Mouse (Mus musculus) CH12.LX (cell line): Measurements from ENCODE around the gene Spen. TPM values are rescaled to one million over a fixed set of nuclear protein-coding genes. Genes with fewer than 3 reads are reported as not detected.

Source experiments
- DNase-seq: peaks from one replicate; pipeline ENCODE4 v3.0.0-alpha.2; 2013; ENCODE audit errors: extremely low read depth
- H3K27ac ChIP-seq: 2 replicates; pipeline ENCODE4 v1.5.1; 2012; ENCODE audit warnings: low read depth, mild to moderate bottlenecking, control low read depth, moderate library complexity; ENCODE audit not compliant: insufficient read depth
- H3K27me3 ChIP-seq: replicated peaks from 2 replicates; pipeline ENCODE3; 2012; ENCODE audit warnings: inconsistent platforms
- H3K36me3 ChIP-seq, 2 experiments: replicated peaks in 1 of 2; 2 replicates each; pipeline versions ENCODE3 to v1.6.1; 2012; ENCODE audit warnings: inconsistent platforms in 1 of 2, low read length in 1 of 2, mild to moderate bottlenecking in 1 of 2, mixed read lengths in 1 of 2, moderate library complexity in 1 of 2; ENCODE audit not compliant: control insufficient read depth in 1 of 2, insufficient read depth in 1 of 2
- H3K4me1 ChIP-seq, 2 experiments: 2 replicates each; pipeline ENCODE4 v1.6.1; 2012; ENCODE audit warnings: inconsistent platforms in 1 of 2, moderate library complexity in 1 of 2; ENCODE audit not compliant: insufficient read depth in 2 of 2, control insufficient read depth in 1 of 2
- H3K4me2 ChIP-seq: 2 replicates; pipeline ENCODE4 v1.6.1; 2012; ENCODE audit warnings: low read depth, mild to moderate bottlenecking, control low read depth; ENCODE audit not compliant: poor library complexity, insufficient read depth, severe bottlenecking
- H3K4me3 ChIP-seq, 3 experiments: fragments of 150-350 bp in 1 of 3; sonication (generic) in 1 of 3; replicated peaks in 1 of 3; 2 replicates each; pipeline versions ENCODE3 to v1.5.1; 2011 to 2012; ENCODE audit warnings: low read depth in 2 of 3, low read length in 2 of 3, mild to moderate bottlenecking in 2 of 3, moderate library complexity in 2 of 3, control low read depth in 1 of 3, improper control_type of control experiment in 1 of 3, inconsistent platforms in 1 of 3, mixed read lengths in 1 of 3; ENCODE audit not compliant: poor library complexity in 1 of 3
- H3K79me2 ChIP-seq: replicated peaks from 2 replicates; pipeline ENCODE4 v1.6.1; 2012; ENCODE audit warnings: mild to moderate bottlenecking, moderate library complexity; ENCODE audit not compliant: control insufficient read depth, poor library complexity, insufficient read depth, severe bottlenecking; ENCODE audit errors: extremely low read depth
- H3K9ac ChIP-seq: 2 replicates; pipeline ENCODE4 v1.6.1; 2012; ENCODE audit warnings: low read depth, mild to moderate bottlenecking, control low read depth, moderate library complexity; ENCODE audit not compliant: insufficient read depth
- H3K9me3 ChIP-seq: replicated peaks from 2 replicates; pipeline ENCODE3; 2012; ENCODE audit warnings: low read length, inconsistent platforms, mixed read lengths
- BHLHE40 ChIP-seq: IDR thresholded peaks from 2 replicates; pipeline ENCODE4 v1.6.1; 2011; ENCODE audit warnings: mild to moderate bottlenecking, low read depth, low read length, improper control_type of control experiment
- CHD1 ChIP-seq: IDR thresholded peaks from 2 replicates; pipeline ENCODE4 v1.6.1; 2012; ENCODE audit warnings: low read depth, low read length, improper control_type of control experiment, inconsistent platforms
- CHD2 ChIP-seq: IDR thresholded peaks from 2 replicates; pipeline ENCODE4 v1.6.1; 2011; ENCODE audit warnings: low read length, improper control_type of control experiment
- E2F4 ChIP-seq: IDR thresholded peaks from 2 replicates; pipeline ENCODE4 v1.6.1; 2011; ENCODE audit warnings: low read depth, low read length, improper control_type of control experiment; ENCODE audit not compliant: insufficient replicate concordance
- ELF1 ChIP-seq: IDR thresholded peaks from 2 replicates; pipeline ENCODE4 v1.6.1; 2014; ENCODE audit warnings: low read depth, mild to moderate bottlenecking, inconsistent platforms, low read length, improper control_type of control experiment
- EP300 ChIP-seq: IDR thresholded peaks from 2 replicates; pipeline ENCODE4 v1.6.1; 2011; ENCODE audit warnings: low read length, improper control_type of control experiment
- ETS1 ChIP-seq: conservative IDR thresholded peaks from 2 replicates; pipeline ENCODE4 v1.6.1; 2012; ENCODE audit warnings: low read depth, mild to moderate bottlenecking, inconsistent platforms, low read length, improper control_type of control experiment, moderate library complexity
- GABPA ChIP-seq: IDR thresholded peaks from 2 replicates; pipeline ENCODE4 v1.6.1; 2012; ENCODE audit warnings: low read depth, low read length, improper control_type of control experiment, inconsistent platforms; ENCODE audit not compliant: insufficient replicate concordance
- JUN ChIP-seq: IDR thresholded peaks from 2 replicates; pipeline ENCODE4 v1.6.1; 2011; ENCODE audit warnings: low read depth, mild to moderate bottlenecking, low read length, improper control_type of control experiment, moderate library complexity; ENCODE audit not compliant: insufficient read depth
- JUND ChIP-seq: conservative IDR thresholded peaks from 2 replicates; pipeline ENCODE4 v1.6.1; 2011; ENCODE audit warnings: low read depth, low read length, improper control_type of control experiment
- KAT2A ChIP-seq: IDR thresholded peaks from 2 replicates; pipeline ENCODE4 v1.6.1; 2012; ENCODE audit warnings: low read length, improper control_type of control experiment, inconsistent platforms; ENCODE audit not compliant: insufficient replicate concordance
- MAFK ChIP-seq: IDR thresholded peaks from 2 replicates; pipeline ENCODE4 v1.6.1; 2011; ENCODE audit warnings: low read length, improper control_type of control experiment; ENCODE audit not compliant: insufficient replicate concordance
- MAX ChIP-seq: IDR thresholded peaks from 2 replicates; pipeline ENCODE4 v1.6.1; 2011; ENCODE audit warnings: low read length, improper control_type of control experiment
- MAZ ChIP-seq: IDR thresholded peaks from 2 replicates; pipeline ENCODE4 v1.6.1; 2012; ENCODE audit warnings: low read depth, mild to moderate bottlenecking, inconsistent platforms, low read length, improper control_type of control experiment, moderate library complexity
- MEF2A ChIP-seq: IDR thresholded peaks from 2 replicates; pipeline ENCODE4 v1.6.1; 2014; ENCODE audit warnings: low read depth, mild to moderate bottlenecking, inconsistent platforms, low read length, improper control_type of control experiment, borderline replicate concordance
- MXI1 ChIP-seq: IDR thresholded peaks from 2 replicates; pipeline ENCODE4 v1.6.1; 2011; ENCODE audit warnings: mild to moderate bottlenecking, low read depth, low read length, improper control_type of control experiment
- NELFE ChIP-seq: IDR thresholded peaks from 2 replicates; pipeline ENCODE4 v1.6.1; 2011; ENCODE audit warnings: low read depth, low read length, improper control_type of control experiment
- RAD21 ChIP-seq: IDR thresholded peaks from 2 replicates; pipeline ENCODE4 v1.6.1; 2011; ENCODE audit warnings: low read depth, mild to moderate bottlenecking, low read length, improper control_type of control experiment, moderate library complexity
- RCOR1 ChIP-seq: conservative IDR thresholded peaks from 2 replicates; pipeline ENCODE4 v1.6.1; 2012; ENCODE audit warnings: low read depth, mild to moderate bottlenecking, inconsistent platforms, low read length, improper control_type of control experiment
- SIN3A ChIP-seq: IDR thresholded peaks from 2 replicates; pipeline ENCODE4 v1.6.1; 2012; ENCODE audit warnings: low read length, improper control_type of control experiment, inconsistent platforms
- SMC3 ChIP-seq: IDR thresholded peaks from 2 replicates; pipeline ENCODE4 v1.6.1; 2011; ENCODE audit warnings: low read depth, low read length, improper control_type of control experiment
- TBP ChIP-seq: conservative IDR thresholded peaks from 2 replicates; pipeline ENCODE4 v1.6.1; 2011; ENCODE audit warnings: low read depth, low read length, improper control_type of control experiment
- TCF12 ChIP-seq: IDR thresholded peaks from 2 replicates; pipeline ENCODE4 v1.6.1; 2014; ENCODE audit warnings: low read depth, mild to moderate bottlenecking, inconsistent platforms, low read length, improper control_type of control experiment
- USF2 ChIP-seq: conservative IDR thresholded peaks from 2 replicates; pipeline ENCODE4 v1.6.1; 2011; ENCODE audit warnings: low read depth, low read length, improper control_type of control experiment
- ZC3H11A ChIP-seq: IDR thresholded peaks from 2 replicates; pipeline ENCODE4 v1.6.1; 2012; ENCODE audit warnings: low read depth, mild to moderate bottlenecking, inconsistent platforms, low read length, improper control_type of control experiment
- ZKSCAN1 ChIP-seq: IDR thresholded peaks from 2 replicates; pipeline ENCODE4 v1.6.1; 2012; ENCODE audit warnings: low read depth, inconsistent platforms, low read length, improper control_type of control experiment, borderline replicate concordance
- ZNF384 ChIP-seq: IDR thresholded peaks from 2 replicates; pipeline ENCODE4 v1.6.1; 2012; ENCODE audit warnings: low read depth, low read length, improper control_type of control experiment, inconsistent platforms
- dilution Hi-C: fragments of 300-500 bp; cut with MboI; formaldehyde crosslinking; loops from 2 replicates; pipeline ENCODE4 v1.14.3; 2020; ENCODE audit warnings: low sequenced_read_pairs; ENCODE audit not compliant: extremely low pct_unique_long_range_greater_than_20kb, extremely low pct_ligation_motif_present
- in situ Hi-C: fragments of 300-500 bp; cut with MboI; formaldehyde crosslinking; loops from 3 replicates; pipeline ENCODE4 v1.14.3; 2019; ENCODE audit warnings: low sequenced_read_pairs, low pct_ligation_motif_present, low pct_unique_long_range_greater_than_20kb, mixed read lengths
- polyA plus RNA-seq: library from polyadenylated mRNA; unstranded; fragments of >175 nt; gene quantifications from 2 replicates; pipeline ENCODE4 v1.2.1, GENCODE M21; 2012; ENCODE audit warnings: low read depth; ENCODE audit not compliant: insufficient read length
- total RNA-seq, 2 experiments: library from RNA; depleted of rRNA; stranded (reverse); fragments of 300-350 nt in 1 of 2; fragments of >200 nt in 1 of 2; gene quantifications; 2 replicates each; pipeline ENCODE4 v1.2.3; 2012 to 2014

Spen gene
- total and polyA plus RNA-seq, 3 experiments: 4.0 to 21.6 (median 10.2) TPM

DNA sequence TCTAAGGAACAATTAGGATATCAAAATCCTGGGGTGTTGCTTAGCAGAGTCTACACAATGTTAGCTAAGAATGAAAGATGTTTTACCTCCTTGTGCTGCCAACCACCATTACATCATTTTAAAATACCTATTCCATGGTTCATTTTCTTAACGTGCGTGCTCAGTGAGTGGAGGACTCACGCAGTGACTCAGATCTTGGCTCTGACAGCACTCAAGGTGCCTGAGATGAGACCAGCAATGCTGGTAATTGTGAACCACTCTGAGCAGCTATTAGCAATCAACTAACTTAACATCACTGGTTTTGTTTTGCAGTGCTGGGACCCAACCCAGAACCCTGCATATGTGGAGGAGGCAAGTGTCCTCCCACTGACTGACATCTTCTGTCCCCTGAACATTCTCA, 20.0 kb downstream of the Spen start:
- in situ Hi-C loops: no loop called here
- H3K36me3 ChIP-seq: peaks cover 43 to 83% of the 10 kb centered on the region in 2 experiments
- H3K9ac ChIP-seq: no peak overlapping the region
- no peak overlapping the region for H3K4me2 ChIP-seq
- H3K4me1 ChIP-seq: peaks cover 4 to 5% of the 10 kb centered on the region in 2 experiments; a peak in 3 of 4 replicates
- H3K4me3 ChIP-seq: no peak overlapping the region
- dilution Hi-C loops: no loop called here
- no peak for DNase-seq
- H3K79me2 ChIP-seq: peaks cover 52% of the 10 kb centered on the region
- H3K9me3 ChIP-seq: no peaks in the 10 kb centered on the region
- TF ChIP-seq KAT2A: no peak
- no peak for TF ChIP-seq ELF1
- TF ChIP-seq USF2: no peak
- no peak for TF ChIP-seq RCOR1
- TF ChIP-seq CHD2: no peak
- no peak for TF ChIP-seq RAD21
- TF ChIP-seq ZC3H11A: no peak
- no peak for TF ChIP-seq MEF2A
- no peak for TF ChIP-seq MAZ
- no peak for TF ChIP-seq JUN
- TF ChIP-seq NELFE: no peak
- no peak for TF ChIP-seq SMC3
- TF ChIP-seq JUND: no peak
- no peak for TF ChIP-seq E2F4
- TF ChIP-seq SIN3A: no peak
- no peak for TF ChIP-seq TCF12
- TF ChIP-seq MAFK: no peak
- no peak for TF ChIP-seq ZKSCAN1
- H3K27ac ChIP-seq: no peak overlapping the region
- H3K27me3 ChIP-seq: no peaks in the 10 kb centered on the region

DNA sequence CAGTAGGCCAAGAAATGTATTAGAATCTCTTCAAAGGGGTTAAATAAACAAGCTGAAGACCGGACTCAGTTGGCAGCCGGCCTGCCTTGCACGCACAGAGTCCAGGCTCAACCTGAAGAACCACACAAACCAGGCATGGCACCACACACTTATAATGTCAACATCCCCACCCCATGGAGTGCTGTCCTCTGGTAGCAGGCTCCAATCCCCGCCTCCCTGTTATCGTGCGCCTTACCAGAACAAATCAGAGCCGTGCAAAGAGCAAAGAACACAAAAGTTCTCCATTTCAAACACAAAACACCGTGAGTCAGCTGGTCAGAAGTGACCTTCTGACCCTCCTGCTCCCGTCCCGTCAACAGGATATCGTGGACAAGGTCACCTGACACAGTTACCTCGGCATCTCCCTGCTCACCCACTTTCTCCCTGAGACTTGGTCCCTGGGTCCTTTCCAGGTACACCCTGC, 24.2 kb downstream of the Spen start:
- Histone ChIP-seq H3K9ac (no peak overlapping the region), H3K36me3 (peaks cover 22 to 75% of the 10 kb centered on the region in 2 experiments), H3K4me1 (no peaks in the 10 kb centered on the region), H3K79me2 (peaks cover 62% of the 10 kb centered on the region), H3K4me2 (no peak overlapping the region)
- in situ Hi-C loops (no loop called here), dilution Hi-C loops (no loop called here)
- TF ChIP-seq ZNF384 (no peak), CHD2 (no peak), MXI1 (no peak), CHD1 (no peak), MAFK (no peak), ZC3H11A (no peak), NELFE (no peak), MAZ (no peak), GABPA (no peak), MAX (no peak), ETS1 (no peak), EP300 (no peak), BHLHE40 (no peak), TBP (no peak), RAD21 (no peak)
- TF ChIP-seq, all 38 proteins: peak for 0
- H3K27me3 ChIP-seq: no peaks in the 10 kb centered on the region
- no peak overlapping the region for H3K27ac ChIP-seq
- H3K9me3 ChIP-seq: no peaks in the 10 kb centered on the region
- no peak for DNase-seq
- no peak overlapping the region for H3K4me3 ChIP-seq
